Mouse (Mus musculus) bone marrow, adult 2 months (tissue): ENCODE measurements around the gene Lsamp.

Experiments used
- CTCF ChIP-seq: fragments of 200-500 bp; IDR thresholded peaks from 2 replicates; pipeline ENCODE4 v1.5.1; 2011; ENCODE audit warnings: low read length, control low read depth; ENCODE audit not compliant: control insufficient read depth, insufficient read depth
- POLR2A ChIP-seq: fragments of 200-500 bp; IDR thresholded peaks from 2 replicates; pipeline ENCODE4 v1.6.1; 2011; ENCODE audit warnings: low read depth, mild to moderate bottlenecking, control low read depth, low read length, borderline replicate concordance; ENCODE audit not compliant: control insufficient read depth

DNA sequence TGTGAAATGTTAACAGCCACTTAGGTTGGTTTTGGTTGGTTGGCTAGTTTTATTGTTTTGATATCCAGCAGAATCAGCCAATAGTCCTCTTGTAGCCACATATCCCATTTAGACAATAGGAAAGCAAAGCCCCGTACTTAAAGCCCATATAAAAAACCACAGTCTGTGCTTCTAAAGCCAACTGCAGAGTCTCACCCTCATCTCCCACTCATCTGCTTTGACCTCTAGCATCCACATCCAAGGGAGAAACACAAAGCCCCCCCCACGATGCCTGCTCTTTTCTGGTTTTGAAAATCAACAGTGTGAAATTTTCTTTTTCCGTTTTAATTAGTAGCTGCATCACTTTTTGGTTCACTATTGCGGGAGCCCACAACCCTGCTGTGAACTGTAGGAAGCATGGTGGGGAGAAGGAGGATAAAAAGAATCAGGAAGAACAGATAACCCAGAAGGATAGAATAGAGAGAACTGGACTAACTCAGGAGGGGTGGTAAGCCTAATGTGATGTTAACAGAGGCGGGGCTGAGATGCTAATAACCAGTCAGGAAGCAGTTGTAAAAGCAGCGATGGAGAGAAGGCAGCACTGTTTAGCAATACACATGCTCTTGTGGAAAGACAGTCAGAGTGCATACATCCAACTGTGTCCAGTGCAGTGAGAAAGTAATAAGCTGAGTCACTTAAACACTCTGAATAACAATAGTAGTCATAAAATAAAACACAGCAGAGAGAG is 2165.2 kb downstream of the Lsamp start:
- no peak for TF ChIP-seq CTCF
- no peak for TF ChIP-seq POLR2A
